Mouse (Mus musculus): ENCODE data around the gene Gm9837.

Gene Gm9837

GRCm38 (mm10) chr11:53469968-53470695 is at the start of gene Gm9837:
Gm9837 (minus strand) TSS chr11:53470479.
- WGBS = 2% methylated on average over 29 of the region's 29 CpGs

- WGBS = 4% methylated on average over 79 of the region's 79 CpGs
These were observed 49.2 kb upstream of the Gm9837 start, which contains the start of gene Sept8 for GRCm38 (mm10) chr11:53519207-53520121. Sept8 (plus strand) TSS chr11:53519257.

- WGBS = 52% methylated on average over 5 of the region's 5 CpGs
These were observed 48.5 kb upstream of the Gm9837 start for GRCm38 (mm10) chr11:53518759-53519158.

- WGBS = 74% methylated on average over 8 of the region's 8 CpGs
These were observed 46.7 kb upstream of the Gm9837 start for GRCm38 (mm10) chr11:53516775-53517627.

DNA sequence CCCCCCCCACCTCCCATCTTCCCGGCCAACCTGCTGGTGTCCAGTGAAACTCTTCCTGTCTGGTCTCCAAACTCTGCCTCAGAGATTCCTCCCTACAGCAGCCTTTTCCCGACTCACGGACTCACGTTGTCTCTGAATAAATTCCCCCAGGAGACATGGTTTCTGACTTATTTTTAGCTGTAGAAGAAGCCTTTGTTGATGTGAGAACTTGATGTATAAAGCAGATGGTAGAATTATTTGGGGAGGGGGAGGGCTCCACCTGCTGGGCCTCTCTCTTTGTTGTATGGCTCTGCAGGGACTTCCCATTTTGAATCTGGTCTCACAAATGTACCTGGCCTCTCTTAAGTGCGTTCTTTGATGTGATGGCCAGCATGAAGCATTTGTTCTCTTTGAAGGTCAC is 40.1 kb upstream of the Gm9837 start:
- 37% methylated on average over 5 of the region's 5 CpGs for WGBS

DNA sequence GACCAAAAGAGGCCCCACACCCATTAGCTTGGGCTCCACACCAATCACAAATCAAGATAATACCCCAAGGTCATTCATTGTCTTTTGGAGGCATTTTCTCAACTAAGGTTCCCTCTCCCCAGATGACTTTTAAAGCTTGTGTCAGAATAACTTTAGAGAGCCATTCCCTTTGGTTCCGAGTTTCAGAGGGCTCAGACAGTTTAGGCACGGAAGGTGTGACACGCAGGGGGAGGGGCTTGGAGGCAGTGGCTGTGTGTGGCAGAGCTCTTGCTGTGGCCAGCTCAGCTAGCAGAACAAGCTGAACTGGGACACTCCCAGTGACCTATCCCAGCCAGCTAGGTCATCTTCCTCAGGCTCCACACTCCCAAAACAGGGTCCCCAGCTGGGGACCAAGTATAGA is 38.3 kb upstream of the Gm9837 start:
- WGBS = 78% methylated on average over 3 of the region's 3 CpGs

DNA sequence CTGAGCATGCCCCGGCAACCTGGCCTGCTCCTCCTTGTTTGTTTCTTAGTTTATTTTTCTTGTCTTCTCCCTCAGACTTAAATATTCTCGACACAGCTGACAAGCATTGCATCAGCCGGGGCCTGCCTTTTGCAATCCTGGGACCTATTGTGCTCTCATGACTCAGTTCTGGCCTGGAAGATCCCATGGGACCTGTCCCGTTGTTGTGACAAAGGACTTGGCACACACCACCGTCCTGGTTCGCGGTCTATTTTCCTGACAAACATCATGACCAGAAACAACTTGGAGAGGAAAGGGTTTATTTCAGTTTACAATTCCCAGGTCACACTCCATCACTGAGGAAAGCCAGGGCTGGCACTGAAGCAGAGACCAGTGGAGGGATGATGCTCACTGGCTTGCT is 37.9 kb upstream of the Gm9837 start:
- 60% methylated on average over 7 of the region's 7 CpGs for WGBS

DNA sequence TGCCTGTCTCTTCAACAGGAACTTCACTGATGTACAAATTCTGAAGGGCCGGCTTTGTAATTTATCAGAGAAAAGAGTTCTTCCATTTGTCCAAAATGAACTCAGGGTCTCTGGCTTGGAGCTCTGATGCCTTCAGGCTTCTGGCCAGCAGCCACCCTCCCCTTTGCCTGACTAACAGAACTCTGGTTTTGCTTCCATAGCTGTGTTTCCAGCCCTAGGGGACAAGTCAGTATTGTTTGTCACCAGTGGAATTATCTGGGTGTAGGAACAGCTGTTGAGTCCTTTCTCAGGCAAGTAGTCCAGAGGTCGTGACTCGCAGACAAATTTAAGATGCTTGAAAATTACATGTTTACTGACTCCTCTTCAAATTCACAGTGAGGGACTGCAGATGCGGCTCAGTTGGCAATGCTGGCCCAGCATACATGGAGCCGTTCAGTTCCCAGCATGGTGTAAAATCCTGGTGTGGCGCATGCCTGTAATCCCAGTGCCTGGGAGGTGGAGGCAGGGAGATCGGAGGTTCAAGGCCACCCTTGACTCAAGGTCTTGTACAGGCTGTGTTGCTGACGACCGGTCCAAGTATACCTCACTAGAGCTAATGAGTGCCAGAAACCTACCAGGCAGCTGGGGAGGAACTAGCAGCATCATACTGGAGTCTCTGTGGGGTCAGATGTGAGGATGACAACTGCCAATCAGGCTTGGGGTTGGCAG is 37.0 kb upstream of the Gm9837 start:
- WGBS = 75% methylated on average over 9 of the region's 9 CpGs

DNA sequence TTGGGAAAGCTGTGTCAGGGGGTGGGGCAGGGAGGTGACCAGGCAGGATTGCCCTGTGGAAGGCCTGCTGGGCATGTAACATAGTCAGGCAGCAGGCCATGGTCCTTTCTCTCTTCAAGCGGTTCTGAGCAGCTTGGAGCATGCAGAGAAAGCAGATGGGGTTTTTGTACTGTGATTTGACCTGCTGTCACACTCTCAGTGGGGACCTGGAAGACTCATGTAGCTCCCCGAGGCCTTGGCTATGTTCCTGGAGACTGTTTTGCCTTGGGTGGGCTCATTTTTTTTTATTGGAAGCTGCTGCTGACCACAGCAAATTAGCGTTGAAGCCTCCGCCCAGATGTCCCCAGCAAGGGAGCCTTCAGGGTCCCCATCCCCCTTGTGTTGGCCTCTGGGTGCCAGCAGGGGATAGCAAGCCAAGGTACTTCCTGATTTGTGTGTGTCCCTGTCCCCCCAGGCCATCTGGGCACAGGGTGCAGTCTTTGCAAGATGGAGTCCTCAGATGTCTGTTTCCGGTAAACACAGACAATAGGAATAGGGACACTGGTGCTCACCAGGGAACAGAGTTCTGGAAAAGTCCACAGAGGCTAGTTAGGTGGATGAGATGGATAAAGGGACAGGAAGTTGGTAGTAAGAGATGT is 34.9 kb upstream of the Gm9837 start:
- WGBS = 56% methylated on average over 5 of the region's 5 CpGs

GRCm38 (mm10) chr11:53504376-53504775 is 34.1 kb upstream of the Gm9837 start:
- WGBS = 96% methylated on average over 8 of the region's 8 CpGs

- 91% methylated on average over 5 of the region's 5 CpGs for WGBS
These were observed 33.5 kb upstream of the Gm9837 start for GRCm38 (mm10) chr11:53503738-53504137.

GRCm38 (mm10) chr11:53502039-53502765 is 31.9 kb upstream of the Gm9837 start:
- WGBS = 46% methylated on average over 8 of the region's 8 CpGs

- WGBS = 36% methylated on average over 11 of the region's 11 CpGs
These were observed 30.3 kb upstream of the Gm9837 start for GRCm38 (mm10) chr11:53500569-53500968.

- WGBS = 32% methylated on average over 6 of the region's 6 CpGs
These were observed 26.7 kb upstream of the Gm9837 start for GRCm38 (mm10) chr11:53496946-53497345.

GRCm38 (mm10) chr11:53495417-53495816 is 25.1 kb upstream of the Gm9837 start:
- 71% methylated on average over 6 of the region's 6 CpGs for WGBS

DNA sequence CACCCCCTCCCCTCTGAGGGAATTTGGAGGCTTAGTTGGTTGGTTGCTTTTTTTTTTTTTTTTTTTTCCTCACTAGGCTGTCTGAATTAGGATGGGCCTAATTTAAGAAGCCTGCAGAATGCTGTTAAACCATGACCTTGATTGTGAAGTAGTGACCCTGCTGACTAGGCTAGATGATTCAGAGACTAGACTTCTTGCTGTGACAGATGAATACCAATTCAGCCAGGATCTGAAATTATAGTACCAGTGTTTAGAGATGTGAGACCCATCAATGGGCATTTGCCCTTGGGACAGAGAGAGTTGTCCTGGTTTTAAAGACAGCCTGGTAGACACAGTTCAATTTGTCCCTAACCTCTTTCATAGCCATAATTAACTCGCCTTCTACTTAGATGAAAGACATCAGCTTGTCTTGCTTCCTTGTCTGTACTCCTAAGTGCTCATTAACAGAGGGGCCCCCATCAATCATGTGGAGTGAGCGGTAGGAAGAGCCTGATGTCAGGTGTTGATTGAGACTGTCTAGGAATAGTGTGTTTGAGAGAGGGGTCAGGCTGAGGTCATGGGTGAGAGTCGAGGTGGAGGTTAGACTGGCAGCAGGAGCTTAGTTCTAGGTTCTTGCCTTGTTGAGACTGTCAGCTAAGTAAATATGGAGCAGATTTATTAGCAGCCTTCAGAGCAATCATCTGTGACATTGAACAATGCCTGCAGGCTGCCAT is 23.1 kb upstream of the Gm9837 start:
- 76% methylated on average over 3 of the region's 3 CpGs for WGBS

GRCm38 (mm10) chr11:53491954-53492401 is 21.7 kb upstream of the Gm9837 start:
- WGBS = 30% methylated on average over 8 of the region's 8 CpGs

DNA sequence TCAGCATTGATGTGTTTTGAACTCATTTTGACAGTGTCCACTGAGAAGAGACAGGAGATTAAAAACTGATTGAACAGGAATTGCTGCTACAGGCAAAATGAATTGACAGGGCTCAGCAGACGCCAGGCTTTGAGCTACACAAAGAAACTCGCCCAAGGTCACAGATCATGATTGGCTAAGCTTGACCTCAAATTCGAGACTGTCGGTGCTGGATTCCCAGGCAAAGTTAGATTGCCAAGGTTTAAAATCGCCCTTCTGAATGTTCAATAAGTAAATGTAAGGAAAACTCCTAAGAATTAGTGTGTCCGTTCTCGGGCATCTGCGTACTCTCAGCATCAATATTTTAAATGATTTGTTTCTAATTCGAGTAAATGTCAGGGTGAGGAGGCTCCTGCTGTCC is 19.1 kb upstream of the Gm9837 start:
- 91% methylated on average over 9 of the region's 9 CpGs for WGBS

DNA sequence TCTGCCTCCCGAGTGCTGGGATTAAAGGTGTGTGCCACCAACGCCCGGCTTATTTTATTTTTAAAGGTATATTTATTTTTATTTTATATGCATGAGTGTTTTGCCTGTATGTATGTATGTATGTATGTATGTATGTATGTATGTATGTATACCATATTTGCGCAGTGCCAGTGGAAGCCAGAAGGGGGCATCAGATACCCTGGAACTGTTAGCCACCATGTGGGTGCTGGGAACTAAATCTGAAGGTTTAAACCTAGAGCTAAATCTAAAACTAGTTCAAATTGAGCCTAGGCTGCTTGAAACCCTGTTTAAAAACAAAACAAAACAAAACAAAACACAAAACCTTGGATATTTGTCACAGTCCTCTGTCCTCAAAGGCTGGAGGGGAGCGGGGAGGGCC is 18.7 kb upstream of the Gm9837 start:
- 98% methylated on average over 5 of the region's 5 CpGs for WGBS
